Mouse (Mus musculus) testis, adult 2 months (tissue): ENCODE results near the gene Btbd1. TPM values are rescaled to one million over a fixed set of nuclear protein-coding genes. Genes with fewer than 3 reads are reported as not detected.

Source experiments
- H3K27ac ChIP-seq: fragments of 200-500 bp; 2 replicates; pipeline ENCODE4 v1.5.1; 2012; ENCODE audit warnings: low read depth, low read length; ENCODE audit not compliant: control insufficient read depth, insufficient read depth
- H3K27me3 ChIP-seq: fragments of 200-500 bp; 2 replicates; pipeline ENCODE4 v1.6.1; 2012; ENCODE audit warnings: mild to moderate bottlenecking, low read length, moderate library complexity; ENCODE audit not compliant: control insufficient read depth, insufficient read depth
- H3K36me3 ChIP-seq: fragments of 200-500 bp; 2 replicates; pipeline ENCODE4 v1.6.1; 2012; ENCODE audit warnings: mild to moderate bottlenecking, low read length; ENCODE audit not compliant: control insufficient read depth, insufficient read depth
- H3K4me1 ChIP-seq: fragments of 200-500 bp; 2 replicates; pipeline ENCODE4 v1.6.1; 2012; ENCODE audit warnings: low read length; ENCODE audit not compliant: control insufficient read depth, insufficient read depth
- H3K4me3 ChIP-seq: fragments of 200-500 bp; 2 replicates; pipeline ENCODE4 v1.5.1; 2012; ENCODE audit warnings: low read depth, mild to moderate bottlenecking, low read length, moderate library complexity, mixed read lengths; ENCODE audit not compliant: control insufficient read depth
- CTCF ChIP-seq: fragments of 200-500 bp; IDR thresholded peaks from 2 replicates; pipeline ENCODE4 v1.5.1; 2012; ENCODE audit warnings: low read depth, mild to moderate bottlenecking, inconsistent platforms, low read length, moderate library complexity; ENCODE audit not compliant: control insufficient read depth, insufficient read depth, insufficient replicate concordance
- POLR2A ChIP-seq: fragments of 200-500 bp; IDR thresholded peaks from 2 replicates; pipeline ENCODE4 v1.6.1; 2012; ENCODE audit warnings: low read depth, mild to moderate bottlenecking, inconsistent platforms, low read length, moderate library complexity; ENCODE audit not compliant: control insufficient read depth
- polyA plus RNA-seq: library from polyadenylated mRNA; depleted of rRNA; stranded (reverse); fragments of >200 nt; gene quantifications from 2 replicates; pipeline ENCODE4 v1.2.3, GENCODE M21; 2012

Btbd1 gene
- polyA plus RNA-seq, 1 experiment = 202 TPM

DNA sequence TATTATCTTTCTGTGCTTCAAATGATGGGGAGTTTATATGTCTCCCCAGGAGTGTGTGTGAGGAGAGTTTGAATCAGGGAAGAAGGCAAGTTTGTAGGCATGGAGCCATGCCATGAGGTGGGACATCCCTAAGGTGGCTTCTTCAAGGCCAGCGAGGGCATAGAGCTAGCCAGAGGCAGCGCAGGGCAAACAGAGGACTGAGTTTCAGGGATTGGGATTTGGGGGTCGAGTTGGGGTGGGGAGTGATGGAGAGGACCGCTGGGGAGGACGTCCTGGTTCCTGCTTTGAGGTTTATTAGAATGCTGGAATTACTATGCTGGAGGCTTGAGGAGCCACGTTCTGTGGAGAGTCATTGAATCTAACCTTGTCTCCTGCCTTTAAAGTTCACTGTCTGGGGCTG is 36.7 kb upstream of the Btbd1 start:
- Histone ChIP-seq H3K27ac (no peak overlapping the region), H3K4me1 (no peaks in the 10 kb centered on the region), H3K36me3 (no peaks in the 10 kb centered on the region), H3K27me3 (no peaks in the 10 kb centered on the region), H3K4me3 (no peak overlapping the region)
- no peak for TF ChIP-seq POLR2A
- TF ChIP-seq CTCF = no peak

- Histone ChIP-seq H3K4me3 (no peak overlapping the region), H3K27ac (no peak overlapping the region), H3K4me1 (peaks cover 5% of the 10 kb centered on the region), H3K36me3 (no peaks in the 10 kb centered on the region), H3K27me3 (no peaks in the 10 kb centered on the region)
- TF ChIP-seq CTCF (no peak), POLR2A (no peak)
Measured at GRCm38 (mm10) chr7:81864552-81864951, 35.3 kb upstream of the Btbd1 start.

DNA sequence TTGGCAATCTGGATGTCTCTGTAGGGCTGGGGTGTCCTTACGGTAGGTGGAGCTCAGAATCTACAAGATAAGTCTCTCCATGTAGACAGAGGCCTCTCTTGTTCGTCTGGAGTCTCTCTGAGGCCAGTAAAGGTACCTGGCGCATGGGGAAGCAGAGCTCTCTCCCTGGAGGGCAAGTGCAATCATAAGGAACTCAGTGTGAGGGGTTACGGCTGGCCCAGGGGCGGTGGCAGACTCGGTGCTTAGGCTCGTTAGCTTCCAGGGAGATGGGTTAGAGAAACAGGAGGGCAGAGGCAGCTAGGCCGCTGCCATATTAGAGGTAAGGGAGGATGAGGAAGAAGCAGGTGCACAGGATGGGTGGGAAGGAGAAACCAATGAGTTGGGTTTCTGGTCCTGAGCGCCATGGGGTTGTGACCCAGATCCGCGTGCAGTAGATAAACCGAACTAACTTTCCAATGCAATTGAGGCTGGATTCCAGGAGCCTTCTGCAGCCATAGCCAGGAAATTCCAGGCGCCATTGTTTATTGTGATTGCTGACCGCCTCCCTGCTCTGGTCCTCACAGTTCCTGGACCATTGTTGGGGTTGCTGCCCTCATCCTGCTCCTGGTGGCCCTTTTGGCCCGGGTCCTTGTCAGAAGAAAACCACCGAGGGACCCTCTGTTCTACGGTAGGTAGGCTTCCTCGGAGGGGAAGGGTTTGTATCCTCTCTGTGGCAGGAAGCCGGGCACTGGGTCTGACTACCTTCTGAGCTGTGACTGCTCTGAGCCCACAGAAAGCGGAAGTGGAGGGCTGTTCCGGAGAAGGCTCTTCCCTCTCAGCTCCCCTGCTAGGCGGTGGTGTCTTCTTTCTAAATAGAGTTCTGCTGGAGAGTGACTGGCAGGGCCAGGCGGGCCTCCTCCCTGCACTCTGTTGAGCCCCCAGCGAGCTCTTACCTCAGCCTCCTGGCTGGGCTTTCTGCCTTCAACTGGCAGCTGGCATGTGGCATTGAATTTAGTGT is 33.7 kb upstream of the Btbd1 start:
- no peaks in the 10 kb centered on the region for H3K36me3 ChIP-seq
- no peak overlapping the region for H3K27ac ChIP-seq

GRCm38 (mm10) chr7:81861921-81862320 is 32.7 kb upstream of the Btbd1 start:
- H3K4me3 ChIP-seq = no peak overlapping the region
- no peak overlapping the region for H3K27ac ChIP-seq
- H3K36me3 ChIP-seq = no peaks in the 10 kb centered on the region
- H3K27me3 ChIP-seq = no peaks in the 10 kb centered on the region
- peaks cover 14% of the 10 kb centered on the region for H3K4me1 ChIP-seq
- no peak for TF ChIP-seq CTCF
- no peak for TF ChIP-seq POLR2A

More for the DNA sequence above, 33.7 kb upstream of the Btbd1 start:
- Histone ChIP-seq H3K4me1 (peaks cover 14% of the 10 kb centered on the region), H3K4me3 (no peak overlapping the region), H3K27me3 (no peaks in the 10 kb centered on the region)
- TF ChIP-seq CTCF (no peak), POLR2A (no peak)

DNA sequence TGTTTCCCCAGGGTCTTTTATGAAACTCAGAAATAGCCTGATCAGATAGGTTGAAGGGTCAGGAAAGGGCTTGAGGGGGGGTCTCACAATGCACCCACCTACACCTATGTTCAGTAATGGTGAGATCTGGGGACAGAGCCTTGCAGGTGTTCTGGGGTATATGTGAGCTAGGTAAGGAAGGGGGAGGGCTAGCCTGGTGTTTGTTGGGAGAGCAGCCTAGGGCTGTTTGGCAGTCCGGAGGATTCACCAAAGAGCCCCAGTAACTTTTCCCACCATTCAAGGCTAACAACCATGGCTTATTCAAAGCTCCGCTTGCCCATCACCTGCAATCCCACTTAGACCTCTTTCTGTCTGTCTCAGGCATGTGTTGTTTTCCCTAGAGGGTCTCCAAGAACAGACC is 32.2 kb upstream of the Btbd1 start:
- TF ChIP-seq POLR2A = no peak
- no peak for TF ChIP-seq CTCF
- Histone ChIP-seq H3K27ac (no peak overlapping the region), H3K4me1 (peaks cover 14% of the 10 kb centered on the region), H3K36me3 (no peaks in the 10 kb centered on the region), H3K27me3 (no peaks in the 10 kb centered on the region), H3K4me3 (no peak overlapping the region)

- Histone ChIP-seq H3K27me3 (no peaks in the 10 kb centered on the region), H3K4me3 (no peak overlapping the region), H3K4me1 (peaks cover 14% of the 10 kb centered on the region), H3K36me3 (no peaks in the 10 kb centered on the region), H3K27ac (no peak overlapping the region)
- TF ChIP-seq CTCF = no peak
- no peak for TF ChIP-seq POLR2A
Measured at GRCm38 (mm10) chr7:81860996-81861395, 31.8 kb upstream of the Btbd1 start.

- TF ChIP-seq CTCF (no peak), POLR2A (no peak)
- no peaks in the 10 kb centered on the region for H3K27me3 ChIP-seq
- peaks cover 14% of the 10 kb centered on the region for H3K4me1 ChIP-seq
- H3K4me3 ChIP-seq = no peak overlapping the region
- H3K36me3 ChIP-seq = no peaks in the 10 kb centered on the region
- H3K27ac ChIP-seq = no peak overlapping the region
Measured at GRCm38 (mm10) chr7:81860071-81860470, 30.8 kb upstream of the Btbd1 start.
